Mouse (Mus musculus): ENCODE results near the gene Smco2. TPM values are rescaled to one million over a fixed set of nuclear protein-coding genes. Genes with fewer than 3 reads are reported as not detected.

Gene Smco2
- total and polyA plus RNA-seq, 3 experiments = not detected

DNA sequence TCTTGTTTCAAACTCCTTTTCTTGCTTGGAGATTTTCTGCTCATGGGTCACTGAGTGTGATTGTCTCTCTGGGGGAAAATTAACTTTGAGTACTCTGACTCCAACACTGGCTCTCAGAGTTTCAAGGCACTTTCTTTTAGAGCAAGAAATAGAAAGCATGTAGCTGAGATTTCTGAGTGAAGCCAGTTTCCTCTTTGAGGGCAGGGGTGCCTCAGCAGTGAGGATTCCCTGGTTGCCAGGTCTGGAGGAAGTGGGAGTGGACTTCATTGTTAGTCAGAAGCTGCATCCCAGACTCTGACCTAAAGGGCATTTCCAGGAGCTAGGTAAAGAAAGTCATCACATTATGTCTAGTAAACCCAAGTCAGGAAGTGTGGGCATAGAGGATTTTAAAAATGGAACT lies 40.7 kb downstream of the Smco2 start:
- Histone ChIP-seq H3K4me1 (ENCODE audit: control insufficient read depth in 1 of 2, insufficient read depth in 2 of 2, low read length in 2 of 2) (peaks cover 3 to 6% of the 10 kb centered on the region in 2 experiments; a peak in 3 of 4 replicates), H3K27ac (ENCODE audit: control insufficient read depth, low read depth, low read length) (no peak overlapping the region), H3K9me3 (replicated peaks; ENCODE audit: insufficient read depth, low read length) (no peaks in the 10 kb centered on the region), H3K4me3 (ENCODE audit: control insufficient read depth in 1 of 2, insufficient read depth in 1 of 2, low read depth in 2 of 2, low read length in 2 of 2) (no peak overlapping the region), H3K27me3 (ENCODE audit: control insufficient read depth in 1 of 2, insufficient read depth in 2 of 2, low read length in 2 of 2) (no peaks in the 10 kb centered on the region), H3K36me3 (ENCODE audit: control insufficient read depth in 1 of 2, insufficient read depth in 2 of 2, low read length in 2 of 2) (peaks cover 0 to 6% of the 10 kb centered on the region in 2 experiments; a peak in 2 of 4 replicates), H3K9ac (ENCODE audit: control insufficient read depth, low read depth, low read length, poor library complexity, severe bottlenecking) (no peak overlapping the region), H3K79me2 (ENCODE audit: control insufficient read depth, insufficient read depth, low read length, poor library complexity) (peaks cover 6% of the 10 kb centered on the region; the same call in 1 of the 2 replicates)
- DNase-seq (ENCODE audit: low read depth, low spot score) = no peak
- TF ChIP-seq MAX (IDR thresholded peaks at IDR 0.05; ENCODE audit: low read length) = no peak
- no peak for TF ChIP-seq RAD21 (IDR thresholded peaks at IDR 0.05; ENCODE audit: low read depth, low read length)
- no peak for TF ChIP-seq NELFE (IDR thresholded peaks at IDR 0.05; ENCODE audit: low read depth, low read length)
- TF ChIP-seq MXI1 (IDR thresholded peaks at IDR 0.05; ENCODE audit: low read depth, low read length) = no peak
- TF ChIP-seq MYC (IDR thresholded peaks at IDR 0.05; ENCODE audit: low read depth, low read length) = no peak
- no peak for TF ChIP-seq USF1 (IDR thresholded peaks at IDR 0.05; ENCODE audit: low read depth, low read length)
- TF ChIP-seq MEF2A (IDR thresholded peaks at IDR 0.05; ENCODE audit: extremely low read depth, insufficient replicate concordance, low read depth, low read length, poor library complexity, severe bottlenecking) = no peak
- no peak for TF ChIP-seq USF2 (IDR thresholded peaks at IDR 0.05; ENCODE audit: borderline replicate concordance in 1 of 2, insufficient read depth in 1 of 2, low read depth in 1 of 2, low read length in 2 of 2)
- TF ChIP-seq UBTF (IDR thresholded peaks at IDR 0.05; ENCODE audit: borderline replicate concordance, insufficient read depth, low read depth, low read length) = no peak
- no peak for TF ChIP-seq CHD1 (IDR thresholded peaks at IDR 0.05; ENCODE audit: low read depth, low read length)
- no peak for TF ChIP-seq SMC3 (IDR thresholded peaks at IDR 0.05; ENCODE audit: low read depth, low read length)
- no peak for TF ChIP-seq MAZ (IDR thresholded peaks at IDR 0.05; ENCODE audit: low read depth, low read length)
- TF ChIP-seq SIN3A (IDR thresholded peaks at IDR 0.05; ENCODE audit: low read length) = no peak
- TF ChIP-seq CHD2 (IDR thresholded peaks at IDR 0.05; ENCODE audit: low read length) = no peak

GRCm38 (mm10) chr6:146893890-146894289 lies 44.0 kb downstream of the Smco2 start:
- 0 out of 4 replicates have a peak, but pooled peaks cover 0 to 3% of the 10 kb centered on the region in 2 experiments for H3K4me1 ChIP-seq (ENCODE audit: control insufficient read depth in 1 of 2, insufficient read depth in 2 of 2, low read length in 2 of 2)
- H3K27me3 ChIP-seq (ENCODE audit: control insufficient read depth in 1 of 2, insufficient read depth in 2 of 2, low read length in 2 of 2) = no peaks in the 10 kb centered on the region
- TF ChIP-seq RAD21 (IDR thresholded peaks at IDR 0.05; ENCODE audit: low read depth, low read length) (no peak), POLR2A (IDR thresholded peaks at IDR 0.05; ENCODE audit: control insufficient read depth in 1 of 2, insufficient read depth in 1 of 2, low read depth in 1 of 2, low read length in 2 of 2, poor library complexity in 1 of 2) (no peak), MYC (IDR thresholded peaks at IDR 0.05; ENCODE audit: low read depth, low read length) (no peak), RCOR1 (IDR thresholded peaks at IDR 0.05; ENCODE audit: low read depth, low read length) (no peak), BHLHE40 (IDR thresholded peaks at IDR 0.05; ENCODE audit: borderline replicate concordance, low read depth, low read length) (no peak), MAFK (IDR thresholded peaks at IDR 0.05; ENCODE audit: borderline replicate concordance, low read depth, low read length) (no peak), ZKSCAN1 (IDR thresholded peaks at IDR 0.05; ENCODE audit: low read depth, low read length) (no peak), NRF1 (IDR thresholded peaks at IDR 0.05; ENCODE audit: insufficient read depth, low read depth, low read length, poor library complexity, severe bottlenecking) (no peak), USF1 (IDR thresholded peaks at IDR 0.05; ENCODE audit: low read depth, low read length) (no peak), ZC3H11A (IDR thresholded peaks at IDR 0.05; ENCODE audit: low read depth, low read length) (no peak), UBTF (IDR thresholded peaks at IDR 0.05; ENCODE audit: borderline replicate concordance, insufficient read depth, low read depth, low read length) (no peak), SIN3A (IDR thresholded peaks at IDR 0.05; ENCODE audit: low read length) (no peak), CHD1 (IDR thresholded peaks at IDR 0.05; ENCODE audit: low read depth, low read length) (no peak), HCFC1 (IDR thresholded peaks at IDR 0.05; ENCODE audit: low read depth, low read length) (no peak)
- no peak overlapping the region for H3K9ac ChIP-seq (ENCODE audit: control insufficient read depth, low read depth, low read length, poor library complexity, severe bottlenecking)
- H3K9me3 ChIP-seq (replicated peaks; ENCODE audit: insufficient read depth, low read length) = no peaks in the 10 kb centered on the region
- no peaks in the 10 kb centered on the region for H3K36me3 ChIP-seq (ENCODE audit: control insufficient read depth in 1 of 2, insufficient read depth in 2 of 2, low read length in 2 of 2)
- no peak overlapping the region for H3K27ac ChIP-seq (ENCODE audit: control insufficient read depth, low read depth, low read length)
- no peaks in the 10 kb centered on the region; the same call in 1 of the 2 replicates for H3K79me2 ChIP-seq (ENCODE audit: control insufficient read depth, insufficient read depth, low read length, poor library complexity)
- no peak overlapping the region for H3K4me3 ChIP-seq (ENCODE audit: control insufficient read depth in 1 of 2, insufficient read depth in 1 of 2, low read depth in 2 of 2, low read length in 2 of 2)
- DNase-seq (ENCODE audit: low read depth, low spot score) = no peak
